Mouse (Mus musculus) embryonic fibroblast, embryonic 13.5 days (primary cell): ENCODE measurements at regions not wholly inside any gene's neighbourhood (a gene's known extent, or its start where the extent isn't known, plus 50 kb on each side); places are given as distances from the start of the nearest gene placed in this dataset.

Source experiments
- CTCF ChIP-seq: IDR thresholded peaks from 2 replicates; pipeline ENCODE4 v1.5.1; 2011; ENCODE audit warnings: mild to moderate bottlenecking, control low read depth, low read length, moderate library complexity, borderline replicate concordance; ENCODE audit not compliant: insufficient read depth
- POLR2A ChIP-seq: IDR thresholded peaks from 2 replicates; pipeline ENCODE4 v1.6.1; 2011; ENCODE audit warnings: low read depth, mild to moderate bottlenecking, control low read depth, low read length, moderate library complexity

DNA sequence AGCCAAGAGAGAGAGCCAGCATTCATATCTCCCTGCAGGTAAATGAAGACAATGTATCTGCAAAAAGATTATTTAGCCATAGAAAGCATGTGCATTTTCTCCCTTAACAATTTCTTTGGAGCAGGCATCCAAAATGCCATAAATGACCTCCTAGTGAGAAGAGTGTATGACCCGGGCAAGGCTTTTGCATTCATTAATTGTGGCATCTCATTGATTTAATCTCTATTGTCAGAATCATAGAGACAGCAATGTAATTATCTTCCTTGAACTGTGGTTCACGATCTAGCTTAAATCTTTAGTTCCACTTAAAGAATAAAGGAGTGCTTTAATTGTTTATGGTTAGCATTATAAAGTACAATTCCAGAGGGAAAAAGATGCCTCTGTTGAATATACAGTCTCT is 190.5 kb upstream of the Prkd1 start:
- TF ChIP-seq POLR2A (no peak), CTCF (no peak)
